Mouse (Mus musculus) hindbrain, embryonic 11.5 days (tissue): Measurements from ENCODE around the gene Sik2. TPM values are rescaled to one million over a fixed set of nuclear protein-coding genes. Genes with fewer than 3 reads are reported as not detected.

ENCODE experiments used
- ATAC-seq: fragments of 200-750 bp; cut with Nextera tagmentation; 2 replicates; pipeline ENCODE4 v1.8.0; 2017; ENCODE audit warnings: mild to moderate bottlenecking, moderate TSS enrichment, moderate library complexity; ENCODE audit not compliant: low FRiP score
- DNase-seq: peaks from one replicate; pipeline ENCODE4 v3.0.0-alpha.2; 2015; ENCODE audit warnings: low spot score
- H3K27ac ChIP-seq: fragments of 300-500 bp; sonication (generic); 2 replicates; pipeline ENCODE4 v1.5.1; 2014; ENCODE audit warnings: mild to moderate bottlenecking, low read depth, low read length
- H3K27me3 ChIP-seq: fragments of 300-500 bp; sonication (generic); 2 replicates; pipeline ENCODE4 v1.6.1; 2014; ENCODE audit warnings: mild to moderate bottlenecking, low read length, moderate library complexity, mixed read lengths; ENCODE audit not compliant: control insufficient read depth, insufficient read depth
- H3K36me3 ChIP-seq: fragments of 300-500 bp; sonication (generic); 2 replicates; pipeline ENCODE4 v1.6.1; 2014; ENCODE audit warnings: mild to moderate bottlenecking, low read length, moderate library complexity, mixed read lengths; ENCODE audit not compliant: control insufficient read depth, insufficient read depth
- H3K4me1 ChIP-seq: fragments of 300-500 bp; sonication (generic); replicated peaks from 2 replicates; pipeline ENCODE4 v1.6.1; 2014; ENCODE audit warnings: low read length, mixed read lengths; ENCODE audit not compliant: control insufficient read depth, insufficient read depth
- H3K4me2 ChIP-seq: fragments of 300-500 bp; sonication (generic); replicated peaks from 2 replicates; pipeline ENCODE4 v1.6.1; 2014; ENCODE audit warnings: mild to moderate bottlenecking, low read depth, low read length
- H3K4me3 ChIP-seq: fragments of 300-500 bp; sonication (generic); 2 replicates; pipeline ENCODE4 v1.5.1; 2014; ENCODE audit warnings: low read depth, low read length
- H3K9ac ChIP-seq: fragments of 300-500 bp; sonication (generic); 2 replicates; pipeline ENCODE4 v1.6.1; 2014; ENCODE audit warnings: low read depth, low read length
- H3K9me3 ChIP-seq: fragments of 300-500 bp; sonication (generic); 2 replicates; pipeline ENCODE4 v1.6.1; 2016; ENCODE audit warnings: low read length; ENCODE audit not compliant: control insufficient read depth
- WGBS: fragments of 180-500 bp; shearing (Covaris S2); extraction: QIAGEN DNeasy Blood & Tissue Kit; methylation state at CpG from one replicate; pipeline ENCODE4 v1.1.7; 2014; 5-methylcytosine and 5-hydroxymethylcytosine counted together
- polyA plus RNA-seq: library from polyadenylated mRNA; unstranded; fragments of >200 nt; fragmentation: Nextera tagmentation; extraction: Ambion mirVana; gene quantifications from 2 replicates; pipeline ENCODE4 v1.2.1, GENCODE M21; 2014

Gene Sik2
- polyA plus RNA-seq, 1 experiment from 2014 or later, result 15.0 TPM

DNA sequence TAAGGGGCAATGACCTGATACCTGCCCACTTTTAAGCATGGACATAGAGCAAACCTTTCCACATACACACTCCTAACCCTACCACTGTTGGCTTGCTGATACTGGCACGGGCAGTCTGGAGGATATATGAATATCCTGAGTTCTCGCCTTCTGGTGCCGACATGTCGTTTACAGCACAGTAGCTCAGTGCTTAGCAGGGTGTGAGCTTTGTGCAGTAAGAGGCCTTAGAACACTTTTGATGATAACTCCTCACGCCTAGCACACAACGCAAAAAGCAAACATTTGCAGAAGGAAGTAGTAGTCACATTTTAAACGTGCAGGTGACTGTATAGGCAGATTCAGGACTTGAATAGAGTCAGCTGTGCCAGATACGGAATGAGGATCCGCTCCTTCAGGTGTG is 159.1 kb downstream of the Sik2 start:
- Histone ChIP-seq H3K27ac (no peak overlapping the region), H3K36me3 (no peaks in the 10 kb centered on the region), H3K4me1 (no peaks in the 10 kb centered on the region), H3K9ac (no peak overlapping the region), H3K27me3 (no peaks in the 10 kb centered on the region), H3K4me3 (no peak overlapping the region), H3K4me2 (no peak overlapping the region), H3K9me3 (no peaks in the 10 kb centered on the region)
- ATAC-seq, result no peak
- WGBS, result 79% methylated on average over 9 of the region's 9 CpGs
- DNase-seq, result no peak

- Histone ChIP-seq H3K9ac (no peak overlapping the region), H3K4me1 (no peaks in the 10 kb centered on the region), H3K9me3 (no peaks in the 10 kb centered on the region), H3K4me3 (no peak overlapping the region), H3K4me2 (no peak overlapping the region), H3K27ac (no peak overlapping the region), H3K27me3 (no peaks in the 10 kb centered on the region), H3K36me3 (no peaks in the 10 kb centered on the region)
- peak; percentile 79; the same call in 1 of the 2 replicates for ATAC-seq
- 25% methylated on average over 8 of the region's 8 CpGs for WGBS
- DNase-seq, result peak; percentile 94
These were observed 159.6 kb downstream of the Sik2 start for GRCm38 (mm10) chr9:50849249-50849648.

DNA sequence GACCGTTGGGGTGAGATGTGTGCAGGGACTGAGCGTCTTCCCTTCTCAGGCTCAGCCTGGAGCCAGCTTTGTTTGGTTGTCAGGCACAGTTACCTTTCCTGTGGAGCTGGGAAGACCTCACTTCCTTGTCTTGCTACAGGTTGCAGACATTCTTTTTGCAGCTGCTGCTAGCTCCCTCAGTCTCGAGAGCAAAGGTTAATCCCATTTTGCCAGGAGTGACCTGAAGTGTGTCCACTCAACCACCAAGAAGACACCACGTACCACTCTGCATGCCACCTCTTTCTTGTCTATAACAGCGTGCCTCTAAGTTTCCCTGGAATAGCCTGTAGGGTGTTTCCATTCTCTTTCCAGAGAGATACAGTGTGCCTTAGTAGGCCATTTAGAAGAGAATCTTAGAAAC is 160.1 kb downstream of the Sik2 start:
- no peak for DNase-seq
- Histone ChIP-seq H3K9ac (no peak overlapping the region), H3K27me3 (no peaks in the 10 kb centered on the region), H3K36me3 (no peaks in the 10 kb centered on the region), H3K4me2 (no peak overlapping the region), H3K4me3 (no peak overlapping the region), H3K4me1 (no peaks in the 10 kb centered on the region), H3K9me3 (no peaks in the 10 kb centered on the region), H3K27ac (no peak overlapping the region)
- 66% methylated on average over 5 of the region's 5 CpGs for WGBS
- ATAC-seq, result no peak; the same call in 1 of the 2 replicates

GRCm38 (mm10) chr9:50847606-50848368 is 161.1 kb downstream of the Sik2 start:
- ATAC-seq (no peak), DNase-seq (no peak)
- no peak overlapping the region for H3K27ac ChIP-seq
- H3K27me3 ChIP-seq, result no peaks in the 10 kb centered on the region
- no peak overlapping the region for H3K9ac ChIP-seq
- no peaks in the 10 kb centered on the region for H3K36me3 ChIP-seq
- 73% methylated on average over 12 of the region's 12 CpGs for WGBS
- H3K9me3 ChIP-seq, result no peaks in the 10 kb centered on the region
- H3K4me1 ChIP-seq, result no peaks in the 10 kb centered on the region
- no peak overlapping the region for H3K4me3 ChIP-seq
- H3K4me2 ChIP-seq, result no peak overlapping the region

DNA sequence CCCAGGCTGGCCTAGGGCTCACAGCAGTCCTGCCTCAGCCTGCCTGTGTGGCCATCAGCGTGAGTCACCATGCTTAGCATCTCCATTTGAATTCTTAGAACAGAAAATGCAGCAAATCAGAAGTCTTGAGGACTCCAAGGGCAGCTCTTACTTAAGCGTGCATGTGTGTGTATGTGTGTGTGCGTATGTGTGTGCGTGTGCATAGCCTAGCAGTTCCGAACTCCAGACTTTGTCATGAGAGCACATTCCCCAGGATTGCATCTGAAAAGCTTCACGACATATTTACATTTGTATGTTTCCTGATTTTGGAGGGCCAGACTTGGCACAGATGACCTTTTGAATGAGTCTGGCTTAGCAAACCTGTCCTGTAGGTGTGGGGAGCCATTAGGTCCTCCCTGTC is 161.7 kb downstream of the Sik2 start:
- Histone ChIP-seq H3K4me1 (no peaks in the 10 kb centered on the region), H3K4me2 (no peak overlapping the region), H3K9ac (no peak overlapping the region), H3K27ac (no peak overlapping the region), H3K4me3 (no peak overlapping the region), H3K36me3 (no peaks in the 10 kb centered on the region), H3K27me3 (no peaks in the 10 kb centered on the region), H3K9me3 (no peaks in the 10 kb centered on the region)
- WGBS, result 91% methylated on average over 6 of the region's 6 CpGs
- DNase-seq, result no peak
- no peak for ATAC-seq

- ATAC-seq (no peak), DNase-seq (no peak)
- Histone ChIP-seq H3K9me3 (no peaks in the 10 kb centered on the region), H3K4me1 (no peaks in the 10 kb centered on the region), H3K4me3 (no peak overlapping the region), H3K27ac (no peak overlapping the region), H3K36me3 (no peaks in the 10 kb centered on the region), H3K9ac (no peak overlapping the region), H3K4me2 (no peak overlapping the region), H3K27me3 (no peaks in the 10 kb centered on the region)
- 70% methylated on average over 9 of the region's 9 CpGs for WGBS
These were observed 163.3 kb downstream of the Sik2 start for GRCm38 (mm10) chr9:50845547-50845946.

- Histone ChIP-seq H3K4me2 (no peak within 1 kb of the TSS), H3K9me3 (no peaks in the 10 kb centered on the region), H3K36me3 (no peaks in the 10 kb centered on the region), H3K4me3 (no peak within 1 kb of the TSS), H3K27ac (no peak within 1 kb of the TSS), H3K4me1 (no peaks in the 10 kb centered on the region), H3K27me3 (no peaks in the 10 kb centered on the region), H3K9ac (no peak within 1 kb of the TSS)
- ATAC-seq, result no peak
- 93% methylated on average over 3 of the region's 3 CpGs for WGBS
- no peak for DNase-seq
These were observed 163.8 kb downstream of the Sik2 start, which contains the start of gene Ppp2r1b for GRCm38 (mm10) chr9:50845081-50845480. TSS of gene Ppp2r1b (plus strand) at chr9:50845301.

Other genes starting within 250 kb of the Sik2 start
- gene Fdxacb1, start 240.8 kb downstream of the Sik2 start, polyA plus RNA-seq, result 13.4 and 15.5 TPM in 2 replicates
- gene Alg9, start 234.1 kb downstream of the Sik2 start, polyA plus RNA-seq, result 38.3 and 39.3 TPM in 2 replicates
- 38.5 and 42.3 TPM in 2 replicates for gene 1110032A03Rik, start 233.6 kb downstream of the Sik2 start, polyA plus RNA-seq
- 105 and 118 TPM in 2 replicates for gene Ppp2r1b, start 163.8 kb downstream of the Sik2 start, polyA plus RNA-seq
- not detected in 2 replicates for gene Btg4, start 51.8 kb upstream of the Sik2 start, polyA plus RNA-seq
- 1.0 and 1.6 TPM in 2 replicates for gene Layn, start 68.0 kb upstream of the Sik2 start, polyA plus RNA-seq
- 0.88 and 1.5 TPM in 2 replicates for gene 4833427G06Rik, start 93.0 kb upstream of the Sik2 start, polyA plus RNA-seq
- 0.08 TPM in 1 of 2 replicates, not detected in the other for gene Gm32742, start 156.4 kb upstream of the Sik2 start, polyA plus RNA-seq
- not detected in 2 replicates for gene Pou2af1, start 204.6 kb upstream of the Sik2 start, polyA plus RNA-seq